Mouse (Mus musculus) bone marrow, adult 2 months (tissue): ENCODE results near the gene Cfdp1.

Experiments
- CTCF ChIP-seq: fragments of 200-500 bp; IDR thresholded peaks from 2 replicates; pipeline ENCODE4 v1.5.1; 2011; ENCODE audit warnings: low read length, control low read depth; ENCODE audit not compliant: control insufficient read depth, insufficient read depth
- POLR2A ChIP-seq: fragments of 200-500 bp; IDR thresholded peaks from 2 replicates; pipeline ENCODE4 v1.6.1; 2011; ENCODE audit warnings: low read depth, mild to moderate bottlenecking, control low read depth, low read length, borderline replicate concordance; ENCODE audit not compliant: control insufficient read depth

- no peak for TF ChIP-seq CTCF
- no peak for TF ChIP-seq POLR2A
Measured at GRCm38 (mm10) chr8:111891983-111892382, 37.9 kb upstream of the Cfdp1 start.
